Comparison of ENCODE assay signal across 7 mouse cellular contexts in the genomic region with DNA sequence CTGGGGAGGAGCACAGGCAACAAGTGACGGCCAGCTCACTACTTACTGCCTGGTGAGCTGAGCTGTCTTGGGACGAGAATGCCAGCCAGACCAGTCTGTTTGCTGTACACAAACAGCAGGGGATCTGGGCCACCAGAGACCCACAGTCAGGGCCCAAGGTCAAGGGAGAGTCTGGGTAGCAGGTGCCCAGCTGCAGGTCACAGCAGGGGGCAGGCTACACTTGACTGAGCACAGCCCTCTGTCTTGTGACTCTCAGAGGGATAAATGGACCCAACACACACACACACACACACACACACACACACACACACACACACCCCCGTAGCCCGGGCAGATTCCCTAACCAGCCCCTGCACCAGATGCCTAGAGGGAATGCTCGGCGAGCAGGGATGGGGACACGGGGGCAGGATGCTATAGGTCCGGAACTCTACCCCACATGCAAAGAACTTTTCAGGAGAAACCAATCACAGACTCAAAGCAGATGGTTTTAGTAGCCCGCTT. TPM values are rescaled to one million over a fixed set of nuclear protein-coding genes. Genes with fewer than 3 reads are reported as not detected.
A peak's percentile ranks its signal among the peaks of the same experiment; 100 is the strongest.
DNase-seq lines count a peak whose midpoint lies in the region; ATAC-seq lines count a peak whose summit lies in the region.

No protein-coding gene starts in this region.

- H3K9ac ChIP-seq in liver, embryonic 16.5 days (ENCODE audit: low read depth, low read length) = no peak overlapping the region
- H3K9ac ChIP-seq in liver, embryonic 12.5 days = no peak overlapping the region
- H3K9ac ChIP-seq in kidney, embryonic 16.5 days (replicated peaks; ENCODE audit: low read length) = 0 out of 2 replicates have a peak overlapping the region, but pooled peaks have one; percentile 40

- no peak overlapping the region for H3K27ac ChIP-seq in liver, embryonic 16.5 days (ENCODE audit: low read length)
- no peak overlapping the region for H3K27ac ChIP-seq in liver, embryonic 12.5 days
- peak overlapping the region; percentile 76 for H3K27ac ChIP-seq in kidney, embryonic 16.5 days (ENCODE audit: low read length)

- WGBS in liver, embryonic 16.5 days (ENCODE audit: insufficient replicate concordance) = 38% methylated on average over 9 of the region's 9 CpGs
- 46% methylated on average over 9 of the region's 9 CpGs for WGBS in liver, embryonic 12.5 days (ENCODE audit: insufficient replicate concordance)
- 6% methylated on average over 9 of the region's 9 CpGs for WGBS in kidney, embryonic 16.5 days

- H3K4me3 ChIP-seq in liver, embryonic 16.5 days (ENCODE audit: low read depth, low read length) = no peak overlapping the region
- no peak overlapping the region for H3K4me3 ChIP-seq in liver, embryonic 12.5 days
- no peak overlapping the region for H3K4me3 ChIP-seq in kidney, embryonic 16.5 days (ENCODE audit: low read length)

- no peaks in the 10 kb centered on the region for H3K9me3 ChIP-seq in liver, embryonic 16.5 days (replicated peaks; ENCODE audit: control insufficient read depth, low read length)
- H3K9me3 ChIP-seq in liver, embryonic 12.5 days (replicated peaks) = no peaks in the 10 kb centered on the region
- no peaks in the 10 kb centered on the region for H3K9me3 ChIP-seq in kidney, embryonic 16.5 days (ENCODE audit: low read length)

- H3K36me3 ChIP-seq in liver, embryonic 16.5 days (ENCODE audit: control insufficient read depth, insufficient read depth) = no peaks in the 10 kb centered on the region
- no peaks in the 10 kb centered on the region for H3K36me3 ChIP-seq in liver, embryonic 12.5 days
- H3K36me3 ChIP-seq in kidney, embryonic 16.5 days (ENCODE audit: insufficient read depth, low read length) = peaks cover 25% of the 10 kb centered on the region

- no peaks in the 10 kb centered on the region for H3K27me3 ChIP-seq in liver, embryonic 16.5 days (ENCODE audit: control insufficient read depth, insufficient read depth, low read depth, low read length)
- no peaks in the 10 kb centered on the region for H3K27me3 ChIP-seq in liver, embryonic 12.5 days (replicated peaks)
- H3K27me3 ChIP-seq in kidney, embryonic 16.5 days (ENCODE audit: insufficient read depth, low read length) = no peaks in the 10 kb centered on the region

- H3K4me2 ChIP-seq in liver, embryonic 16.5 days (ENCODE audit: low read depth, low read length) = no peak overlapping the region
- H3K4me2 ChIP-seq in liver, embryonic 12.5 days = no peak overlapping the region
- H3K4me2 ChIP-seq in kidney, embryonic 16.5 days (replicated peaks; ENCODE audit: low read depth, low read length) = 0 out of 2 replicates have a peak overlapping the region, but pooled peaks have one; percentile 2

- ATAC-seq in liver, embryonic 16.5 days (ENCODE audit: low read depth) = 0 out of 2 replicates have a peak, but pooled peaks have one; percentile 22
- no peak for ATAC-seq in liver, embryonic 12.5 days
- ATAC-seq in kidney, embryonic 16.5 days (ENCODE audit: low FRiP score, low TSS enrichment) = peak; percentile 73

- H3K4me1 ChIP-seq in liver, embryonic 16.5 days (ENCODE audit: control insufficient read depth, low read depth, low read length) = peaks cover 18% of the 10 kb centered on the region
- peaks cover 39% of the 10 kb centered on the region for H3K4me1 ChIP-seq in liver, embryonic 12.5 days
- H3K4me1 ChIP-seq in kidney, embryonic 16.5 days (ENCODE audit: insufficient read depth, low read length) = peaks cover 48% of the 10 kb centered on the region

- DNase-seq in cerebellum, postnatal 36 days = peak; percentile 28 to 41
- DNase-seq in telencephalon, adult 2 months (ENCODE audit: low read depth, low spot score) = peak; percentile 24
- no peak for DNase-seq in left cerebral cortex, adult 11 months (ENCODE audit: low spot score)
- DNase-seq in right cerebral cortex, postnatal 25 days = no peak

RNA-seq across cellular contexts. Expression of a gene that starts 14.5 kb away (rescaled TPM):
- 5.9 and 6.2 TPM in 2 replicates for polyA plus RNA-seq in liver, embryonic 16.5 days (2015; fragmentation: Nextera tagmentation; extraction: Ambion mirVana)
- polyA plus RNA-seq in liver, embryonic 12.5 days (2016; fragmentation: Nextera tagmentation; extraction: Ambion mirVana) = 3.7 and 4.6 TPM in 2 replicates
- polyA plus RNA-seq in kidney, embryonic 16.5 days (2015; fragmentation: Nextera tagmentation; extraction: Ambion mirVana) = 1.8 and 2.2 TPM in 2 replicates

RNA-seq across cellular contexts. Expression of a gene that starts 24.4 kb away (rescaled TPM):
- 19.5 and 20.2 TPM in 2 replicates for polyA plus RNA-seq in liver, embryonic 16.5 days (2015; fragmentation: Nextera tagmentation; extraction: Ambion mirVana)
- 14.3 TPM in 2 replicates for polyA plus RNA-seq in liver, embryonic 12.5 days (2016; fragmentation: Nextera tagmentation; extraction: Ambion mirVana)
- 153 and 162 TPM in 2 replicates for polyA plus RNA-seq in kidney, embryonic 16.5 days (2015; fragmentation: Nextera tagmentation; extraction: Ambion mirVana)

RNA-seq across cellular contexts. Expression of a gene that starts 58.8 kb away (rescaled TPM):
- polyA plus RNA-seq in liver, embryonic 16.5 days (2015; fragmentation: Nextera tagmentation; extraction: Ambion mirVana) = 1.5 and 1.9 TPM in 2 replicates
- polyA plus RNA-seq in liver, embryonic 12.5 days (2016; fragmentation: Nextera tagmentation; extraction: Ambion mirVana) = 0.39 and 0.67 TPM in 2 replicates
- polyA plus RNA-seq in kidney, embryonic 16.5 days (2015; fragmentation: Nextera tagmentation; extraction: Ambion mirVana) = 0.32 and 0.37 TPM in 2 replicates

Comparison
In these comparisons a context has a peak if more than half of its experiments do, and no peak if none do; other contexts are left out.
1. DNase-seq: peak in cerebellum, postnatal 36 days (2 of 2) and telencephalon, adult 2 months (single experiment); none in left cerebral cortex, adult 11 months (single experiment) and right cerebral cortex, postnatal 25 days (single experiment).